Mouse (Mus musculus) thymus, adult 2 months (tissue): ENCODE data around the gene Cdh13.

Source experiments
- CTCF ChIP-seq: fragments of 200-500 bp; IDR thresholded peaks from 2 replicates; pipeline ENCODE4 v1.5.1; 2012; ENCODE audit warnings: mild to moderate bottlenecking, control low read depth, low read length, moderate library complexity, borderline replicate concordance; ENCODE audit not compliant: control insufficient read depth, poor library complexity, insufficient read depth; ENCODE audit errors: extremely low read depth
- POLR2A ChIP-seq: fragments of 200-500 bp; IDR thresholded peaks from 2 replicates; pipeline ENCODE4 v1.6.1; 2012; ENCODE audit warnings: mild to moderate bottlenecking, low read length, control low read depth, moderate library complexity; ENCODE audit not compliant: control insufficient read depth, poor library complexity, insufficient read depth; ENCODE audit errors: extremely low read depth

- TF ChIP-seq CTCF, result no peak
- TF ChIP-seq POLR2A, result no peak
These were observed 1068.1 kb downstream of the Cdh13 start for GRCm38 (mm10) chr8:119351647-119352046.
